Mouse (Mus musculus) midbrain, embryonic 14.5 days (tissue): ENCODE data around the gene Chn2. TPM values are rescaled to one million over a fixed set of nuclear protein-coding genes. Genes with fewer than 3 reads are reported as not detected.

ENCODE experiments used
- ATAC-seq: fragments of 200-750 bp; cut with Nextera tagmentation; 2 replicates; pipeline ENCODE4 v1.8.0; 2017; ENCODE audit warnings: moderate number of reproducible peaks, moderate library complexity; ENCODE audit not compliant: low FRiP score, low TSS enrichment
- DNase-seq: peaks from one replicate; pipeline ENCODE4 v3.0.0-alpha.2; 2015
- H3K27ac ChIP-seq: fragments of 300-500 bp; sonication (generic); replicated peaks from 2 replicates; pipeline ENCODE4 v1.5.1; 2014; ENCODE audit warnings: mild to moderate bottlenecking, low read depth, low read length, moderate library complexity
- H3K27me3 ChIP-seq: fragments of 300-500 bp; sonication (generic); 2 replicates; pipeline ENCODE4 v1.6.1; 2014; ENCODE audit warnings: low read length, control low read depth, mixed read lengths; ENCODE audit not compliant: control insufficient read depth, insufficient read depth
- H3K36me3 ChIP-seq: fragments of 300-500 bp; sonication (generic); 2 replicates; pipeline ENCODE4 v1.6.1; 2014; ENCODE audit warnings: low read length, control low read depth; ENCODE audit not compliant: control insufficient read depth, insufficient read depth
- H3K4me1 ChIP-seq: fragments of 300-500 bp; sonication (generic); 2 replicates; pipeline ENCODE4 v1.6.1; 2014; ENCODE audit warnings: mild to moderate bottlenecking, antibody characterized with exemption, low read length, control low read depth; ENCODE audit not compliant: control insufficient read depth, insufficient read depth
- H3K4me2 ChIP-seq: fragments of 300-500 bp; sonication (generic); 2 replicates; pipeline ENCODE4 v1.6.1; 2014; ENCODE audit warnings: mild to moderate bottlenecking, low read length, moderate library complexity
- H3K4me3 ChIP-seq: fragments of 300-500 bp; sonication (generic); replicated peaks from 2 replicates; pipeline ENCODE4 v1.5.1; 2014; ENCODE audit warnings: low read depth, low read length
- H3K9ac ChIP-seq: fragments of 300-500 bp; sonication (generic); replicated peaks from 2 replicates; pipeline ENCODE4 v1.6.1; 2014; ENCODE audit warnings: mild to moderate bottlenecking, low read length, moderate library complexity
- H3K9me3 ChIP-seq: fragments of 300-500 bp; sonication (generic); 2 replicates; pipeline ENCODE4 v1.6.1; 2016; ENCODE audit warnings: low read length, control low read depth, mixed read lengths; ENCODE audit not compliant: control insufficient read depth
- WGBS: fragments of 180-500 bp; shearing (Covaris S2); extraction: QIAGEN DNeasy Blood & Tissue Kit; methylation state at CpG from one replicate; pipeline ENCODE4 v1.1.7; 2014; 5-methylcytosine and 5-hydroxymethylcytosine counted together
- polyA plus RNA-seq: library from polyadenylated mRNA; unstranded; fragments of >200 nt; fragmentation: Nextera tagmentation; extraction: Ambion mirVana; gene quantifications from 2 replicates; pipeline ENCODE4 v1.2.1, GENCODE M21; 2014

The Chn2 gene
- polyA plus RNA-seq, 1 experiment from 2014 or later: 40.6 TPM

DNA sequence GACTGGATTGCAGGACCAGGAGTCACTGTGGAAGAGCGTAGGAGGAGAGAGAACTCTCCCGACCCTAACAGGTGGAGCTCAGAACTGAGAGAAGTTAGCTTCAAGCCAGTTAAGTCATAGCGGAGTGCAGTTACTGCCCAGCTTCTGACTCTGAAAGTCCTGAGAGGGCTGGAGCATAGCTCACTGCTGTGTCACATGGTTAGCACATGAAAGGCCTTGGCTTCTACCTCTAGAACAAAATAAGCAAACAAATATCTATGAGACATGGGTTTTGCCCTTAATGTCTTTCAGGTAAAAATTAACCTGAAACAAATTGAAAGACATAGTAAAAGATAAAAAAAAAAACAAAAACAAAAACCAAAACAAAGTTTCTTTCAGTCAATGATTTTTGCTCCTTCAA lies 91.5 kb downstream of the Chn2 start:
- Histone ChIP-seq H3K4me2 (no peak overlapping the region), H3K36me3 (no peaks in the 10 kb centered on the region), H3K4me3 (no peak overlapping the region), H3K27me3 (no peaks in the 10 kb centered on the region), H3K27ac (no peak overlapping the region), H3K4me1 (peaks cover 13% of the 10 kb centered on the region), H3K9ac (no peak overlapping the region), H3K9me3 (no peaks in the 10 kb centered on the region)
- 90% methylated on average over 3 of the region's 3 CpGs for whole genome bisulfite sequencing
- ATAC-seq (no peak), DNase-seq (no peak)

- Histone ChIP-seq H3K27ac (no peak overlapping the region), H3K9me3 (no peaks in the 10 kb centered on the region)
- WGBS: 79% methylated on average over 1 of the region's 1 CpGs
These were observed 93.2 kb downstream of the Chn2 start for GRCm38 (mm10) chr6:54132576-54132975.

DNA sequence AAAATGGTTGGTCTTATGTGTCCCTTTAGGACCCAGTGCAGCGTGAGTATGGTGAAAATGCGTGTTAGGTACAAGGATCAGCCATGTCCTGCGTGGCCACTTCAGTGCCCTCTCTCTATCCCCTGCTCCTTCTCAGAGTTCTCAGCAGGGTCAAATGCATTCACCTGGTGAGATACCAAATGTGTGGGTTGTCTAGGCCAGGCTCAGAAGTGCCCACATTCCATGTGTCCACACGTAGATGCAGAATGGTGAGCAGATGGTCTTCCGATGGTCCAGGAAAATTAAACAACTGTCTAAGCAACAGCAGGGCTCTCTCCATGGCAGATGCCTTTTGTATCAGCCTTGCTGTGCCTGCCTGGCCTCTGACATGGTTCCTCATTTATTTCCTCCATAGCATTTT lies 93.9 kb downstream of the Chn2 start:
- ATAC-seq (no peak), DNase-seq (no peak)
- Histone ChIP-seq H3K27ac (no peak overlapping the region), H3K4me2 (no peak overlapping the region), H3K9me3 (no peaks in the 10 kb centered on the region), H3K9ac (no peak overlapping the region), H3K4me1 (no peaks in the 10 kb centered on the region), H3K4me3 (no peak overlapping the region), H3K27me3 (no peaks in the 10 kb centered on the region), H3K36me3 (no peaks in the 10 kb centered on the region)
- WGBS: 76% methylated on average over 5 of the region's 5 CpGs

More at GRCm38 (mm10) chr6:54132576-54132975, 93.2 kb downstream of the Chn2 start:
- Histone ChIP-seq H3K4me1 (0 out of 2 replicates have a peak, but pooled peaks cover under 1% of the 10 kb centered on the region), H3K9ac (no peak overlapping the region), H3K36me3 (no peaks in the 10 kb centered on the region), H3K4me3 (no peak overlapping the region), H3K4me2 (no peak overlapping the region), H3K27me3 (no peaks in the 10 kb centered on the region)
- DNase-seq (peak; percentile 33), ATAC-seq (no peak)

DNA sequence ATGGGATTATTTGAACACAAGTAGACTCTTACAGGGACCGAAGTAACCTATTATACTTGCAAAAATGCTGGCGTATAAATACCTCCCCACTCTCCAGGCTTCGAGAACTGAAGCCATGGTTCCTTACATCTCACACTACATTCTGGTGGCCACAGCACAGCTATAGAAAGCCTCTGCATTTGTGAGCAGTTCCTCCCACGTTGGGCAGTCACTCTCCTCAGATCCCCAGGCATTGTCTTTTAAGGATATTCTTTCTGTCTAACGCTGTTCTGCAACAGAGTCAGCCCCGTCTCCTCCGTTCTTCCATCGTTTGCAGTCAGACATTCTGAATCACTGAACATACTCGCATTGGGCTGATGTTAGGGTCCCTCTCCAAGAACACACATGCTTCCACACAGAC lies 98.8 kb downstream of the Chn2 start:
- no peak overlapping the region for H3K4me2 ChIP-seq
- no peaks in the 10 kb centered on the region for H3K27me3 ChIP-seq
- H3K9ac ChIP-seq: no peak overlapping the region
- H3K36me3 ChIP-seq: no peaks in the 10 kb centered on the region
- peaks cover 7% of the 10 kb centered on the region; the same call in 1 of the 2 replicates for H3K4me1 ChIP-seq
- no peak overlapping the region for H3K27ac ChIP-seq
- WGBS: 80% methylated on average over 9 of the region's 9 CpGs
- DNase-seq: no peak
- no peaks in the 10 kb centered on the region for H3K9me3 ChIP-seq
- no peak for ATAC-seq
- no peak overlapping the region for H3K4me3 ChIP-seq

DNA sequence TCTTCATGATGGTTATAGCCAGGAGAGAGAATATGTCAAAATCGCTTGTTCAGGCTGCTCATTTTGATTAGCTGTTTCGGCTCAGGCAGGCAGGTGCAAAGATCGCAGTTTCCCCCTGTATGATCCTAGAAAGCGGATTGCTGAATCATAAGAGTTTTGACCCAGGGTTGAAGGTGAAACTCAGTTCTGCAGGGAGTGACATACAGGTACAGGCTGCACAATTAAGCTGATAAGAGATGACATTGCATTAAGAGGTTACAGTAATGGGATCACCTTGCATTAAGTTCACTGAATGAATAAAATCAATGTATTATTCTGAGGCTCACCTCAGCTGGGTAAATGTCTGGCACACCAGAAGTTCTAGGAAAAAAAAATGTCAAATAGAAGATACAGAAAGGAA lies 101.1 kb downstream of the Chn2 start:
- H3K4me2 ChIP-seq: no peak overlapping the region
- H3K27ac ChIP-seq: no peak overlapping the region
- 85% methylated on average over 4 of the region's 4 CpGs for WGBS
- H3K9ac ChIP-seq: no peak overlapping the region
- H3K27me3 ChIP-seq: no peaks in the 10 kb centered on the region
- ATAC-seq (no peak), DNase-seq (no peak)
- no peaks in the 10 kb centered on the region for H3K9me3 ChIP-seq
- H3K4me3 ChIP-seq: no peak overlapping the region
- H3K4me1 ChIP-seq: peaks cover 7% of the 10 kb centered on the region; the same call in 1 of the 2 replicates
- no peaks in the 10 kb centered on the region for H3K36me3 ChIP-seq

- Histone ChIP-seq H3K27ac (no peak overlapping the region), H3K4me2 (no peak overlapping the region), H3K9ac (no peak overlapping the region), H3K36me3 (no peaks in the 10 kb centered on the region), H3K4me3 (no peak overlapping the region), H3K4me1 (peaks cover 7% of the 10 kb centered on the region; the same call in 1 of the 2 replicates), H3K9me3 (no peaks in the 10 kb centered on the region), H3K27me3 (no peaks in the 10 kb centered on the region)
- DNase-seq: peak; percentile 39
- no peak for ATAC-seq
- WGBS: 57% methylated on average over 3 of the region's 3 CpGs
These were observed 101.8 kb downstream of the Chn2 start for GRCm38 (mm10) chr6:54141165-54141564.

DNA sequence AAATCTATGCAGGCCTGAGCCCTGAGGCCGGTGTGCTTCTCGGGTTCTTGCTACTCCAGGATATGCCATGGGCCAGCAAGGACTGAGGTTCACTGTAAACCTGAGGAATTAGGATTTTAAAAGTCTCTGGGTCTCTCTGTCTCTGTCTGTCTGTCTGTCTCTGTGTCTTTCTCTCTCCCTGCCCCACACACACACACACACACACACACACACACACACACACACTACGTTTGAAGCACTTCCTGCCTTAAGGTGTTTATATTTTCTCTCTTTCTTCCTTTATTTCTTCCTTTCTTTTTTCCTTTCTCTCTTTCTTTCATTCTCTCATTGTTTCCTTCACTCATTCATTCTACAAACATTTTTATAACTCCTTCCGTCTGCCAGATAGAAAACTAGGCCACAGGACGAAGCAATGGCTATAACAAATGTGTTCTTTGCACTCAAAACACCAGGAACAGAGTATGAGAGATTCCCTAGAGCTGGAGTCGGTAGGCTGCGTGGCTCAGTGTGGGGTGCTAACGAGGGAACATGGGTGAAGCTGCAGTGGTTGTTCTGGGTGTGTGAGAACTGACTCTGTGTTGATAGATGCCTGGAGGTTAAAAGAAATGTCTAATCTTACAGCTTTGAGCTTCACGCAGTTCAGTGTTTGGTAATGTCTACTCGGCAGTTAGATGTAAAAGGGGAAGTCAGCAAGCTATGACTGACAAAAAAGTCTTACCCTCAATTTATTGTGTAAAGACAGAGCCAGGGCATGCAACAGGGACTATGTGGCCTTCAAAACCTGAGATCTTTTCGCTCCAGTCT lies 103.7 kb downstream of the Chn2 start:
- Histone ChIP-seq H3K4me2 (no peak overlapping the region), H3K36me3 (no peaks in the 10 kb centered on the region), H3K27ac (no peak overlapping the region), H3K9me3 (no peaks in the 10 kb centered on the region), H3K9ac (no peak overlapping the region), H3K27me3 (no peaks in the 10 kb centered on the region), H3K4me1 (peaks cover 7% of the 10 kb centered on the region; the same call in 1 of the 2 replicates), H3K4me3 (no peak overlapping the region)
- ATAC-seq: no peak
- WGBS: 83% methylated on average over 11 of the region's 11 CpGs
- DNase-seq: no peak

GRCm38 (mm10) chr6:54143652-54143960 lies 104.3 kb downstream of the Chn2 start:
- H3K4me1 ChIP-seq: peaks cover 7% of the 10 kb centered on the region; the same call in 1 of the 2 replicates
- WGBS: 88% methylated on average over 2 of the region's 2 CpGs
- no peak overlapping the region for H3K4me3 ChIP-seq

DNA sequence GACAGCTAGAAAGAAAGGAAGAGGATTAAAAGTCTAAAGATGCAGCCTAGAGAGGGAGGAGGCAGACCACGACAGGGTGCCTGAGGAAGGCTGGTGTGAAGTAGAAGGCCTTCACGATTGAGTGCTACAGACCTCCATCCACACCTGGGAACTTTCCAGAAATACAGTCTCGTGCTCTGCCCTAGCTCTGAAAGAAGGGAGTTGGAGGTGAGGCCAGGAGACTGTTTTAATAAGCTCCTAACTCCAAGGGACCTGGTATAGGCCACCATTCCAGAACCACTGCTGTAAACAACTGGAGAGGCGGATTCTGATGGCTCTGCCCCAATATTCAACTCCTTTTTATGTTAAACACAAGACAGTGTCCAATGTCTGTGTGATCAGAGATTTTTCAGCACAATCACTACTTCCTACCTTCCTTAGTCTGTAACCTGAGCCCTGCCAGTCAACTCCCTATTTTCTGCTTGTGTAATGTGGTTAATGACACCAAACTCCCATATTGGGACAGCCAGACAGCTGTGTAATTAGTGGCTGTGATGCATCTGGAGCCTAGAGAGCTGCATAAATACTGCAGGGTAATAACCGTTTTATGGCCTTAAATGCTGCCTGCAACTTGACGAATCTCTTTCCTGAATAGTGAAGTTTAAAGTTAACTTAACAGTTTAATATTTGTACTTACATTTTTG lies 109.6 kb downstream of the Chn2 start:
- 63% methylated on average over 6 of the region's 6 CpGs for WGBS
- DNase-seq (no peak), ATAC-seq (no peak)
- no peaks in the 10 kb centered on the region for H3K36me3 ChIP-seq
- no peak overlapping the region for H3K4me2 ChIP-seq
- no peaks in the 10 kb centered on the region for H3K27me3 ChIP-seq
- no peak overlapping the region for H3K27ac ChIP-seq
- no peaks in the 10 kb centered on the region for H3K4me1 ChIP-seq
- no peak overlapping the region for H3K9ac ChIP-seq
- no peaks in the 10 kb centered on the region for H3K9me3 ChIP-seq
- no peak overlapping the region for H3K4me3 ChIP-seq

More at GRCm38 (mm10) chr6:54143652-54143960, 104.3 kb downstream of the Chn2 start:
- Histone ChIP-seq H3K27ac (no peak overlapping the region), H3K27me3 (no peaks in the 10 kb centered on the region), H3K36me3 (no peaks in the 10 kb centered on the region), H3K9me3 (no peaks in the 10 kb centered on the region), H3K9ac (no peak overlapping the region), H3K4me2 (no peak overlapping the region)
- no peak for ATAC-seq
- DNase-seq: no peak
